Mouse (Mus musculus) liver, postnatal 0 days (tissue): ENCODE results near the gene Naif1. TPM values are rescaled to one million over a fixed set of nuclear protein-coding genes. Genes with fewer than 3 reads are reported as not detected.

Source experiments
- ATAC-seq: fragments of 200-750 bp; cut with Nextera tagmentation; 2 replicates; pipeline ENCODE4 v1.8.0; 2017; ENCODE audit warnings: mild to moderate bottlenecking, moderate library complexity
- DNase-seq: peaks from one replicate; pipeline ENCODE4 v3.0.0-alpha.2; 2016
- H3K27ac ChIP-seq: fragments of 300-500 bp; sonication (generic); 2 replicates; pipeline ENCODE4 v1.5.1; 2014; ENCODE audit warnings: antibody characterized with exemption, moderate library complexity, mild to moderate bottlenecking, low read depth
- H3K27me3 ChIP-seq: fragments of 300-500 bp; sonication (generic); 2 replicates; pipeline ENCODE4 v1.6.1; 2014; ENCODE audit warnings: low read length, control low read depth, mixed read lengths; ENCODE audit not compliant: insufficient read depth
- H3K36me3 ChIP-seq: fragments of 300-500 bp; sonication (generic); replicated peaks from 2 replicates; pipeline ENCODE4 v1.6.1; 2014; ENCODE audit warnings: mild to moderate bottlenecking, control low read depth, low read length, moderate library complexity, mixed read lengths; ENCODE audit not compliant: insufficient read depth
- H3K4me1 ChIP-seq: fragments of 300-500 bp; sonication (generic); 2 replicates; pipeline ENCODE4 v1.6.1; 2014; ENCODE audit warnings: antibody characterized with exemption, mild to moderate bottlenecking, control low read depth; ENCODE audit not compliant: insufficient read depth
- H3K4me2 ChIP-seq: fragments of 300-500 bp; sonication (generic); 2 replicates; pipeline ENCODE4 v1.6.1; 2014; ENCODE audit warnings: low read depth, mild to moderate bottlenecking, low read length, moderate library complexity, mixed read lengths
- H3K4me3 ChIP-seq: fragments of 300-500 bp; sonication (generic); 2 replicates; pipeline ENCODE4 v1.5.1; 2014; ENCODE audit warnings: low read depth, low read length
- H3K9ac ChIP-seq: fragments of 300-500 bp; sonication (generic); replicated peaks from 2 replicates; pipeline ENCODE4 v1.6.1; 2014; ENCODE audit warnings: mild to moderate bottlenecking, moderate library complexity
- H3K9me3 ChIP-seq: fragments of 300-500 bp; sonication (generic); 2 replicates; pipeline ENCODE4 v1.6.1; 2016; ENCODE audit warnings: mild to moderate bottlenecking, control low read depth, low read length, mixed read lengths
- CTCF ChIP-seq: sonication (generic); IDR thresholded peaks from 2 replicates; pipeline ENCODE4 v1.5.1; 2016; ENCODE audit warnings: antibody characterized with exemption, low read depth
- EP300 ChIP-seq: IDR thresholded peaks from 2 replicates; pipeline ENCODE4 v1.6.1; 2016; ENCODE audit warnings: antibody characterized with exemption, low read depth, mild to moderate bottlenecking
- WGBS: fragments of 180-500 bp; shearing (Covaris S2); extraction: QIAGEN DNeasy Blood & Tissue Kit; methylation state at CpG from one replicate; pipeline ENCODE4 v1.1.7; 2014; ENCODE audit not compliant: insufficient replicate concordance; 5-methylcytosine and 5-hydroxymethylcytosine counted together
- polyA plus RNA-seq: library from polyadenylated mRNA; unstranded; fragments of >200 nt; fragmentation: Nextera tagmentation; extraction: Ambion mirVana; gene quantifications from 2 replicates; pipeline ENCODE4 v1.2.1, GENCODE M21; 2015

The Naif1 gene
- polyA plus RNA-seq, 1 experiment from 2014 or later: 1.6 TPM

GRCm38 (mm10) chr2:32425568-32425967, 24.7 kb upstream of the Naif1 start:
- no peak for ATAC-seq
- Histone ChIP-seq H3K27ac (peak overlapping the region; percentile 91; the same call in 1 of the 2 replicates), H3K4me1 (peaks cover 61% of the 10 kb centered on the region)

GRCm38 (mm10) chr2:32426141-32426540, 24.1 kb upstream of the Naif1 start:
- H3K27me3 ChIP-seq: no peaks in the 10 kb centered on the region
- DNase-seq: no peak
- no peak for ATAC-seq
- peak overlapping the region; percentile 17; the same call in 1 of the 2 replicates for H3K27ac ChIP-seq
- peaks cover 6% of the 10 kb centered on the region for H3K36me3 ChIP-seq
- H3K9ac ChIP-seq: no peak overlapping the region
- H3K4me2 ChIP-seq: no peak overlapping the region
- WGBS: 83% methylated on average over 1 of the region's 1 CpGs
- H3K4me1 ChIP-seq: peaks cover 63% of the 10 kb centered on the region
- H3K9me3 ChIP-seq: no peaks in the 10 kb centered on the region
- H3K4me3 ChIP-seq: no peak overlapping the region
- TF ChIP-seq CTCF (no peak), EP300 (no peak)

More at GRCm38 (mm10) chr2:32425568-32425967, 24.7 kb upstream of the Naif1 start:
- H3K36me3 ChIP-seq: peaks cover 10% of the 10 kb centered on the region
- no peak overlapping the region for H3K4me2 ChIP-seq
- H3K9ac ChIP-seq: no peak overlapping the region
- DNase-seq: no peak
- TF ChIP-seq CTCF (no peak), EP300 (no peak)
- no peaks in the 10 kb centered on the region for H3K9me3 ChIP-seq
- 82% methylated on average over 5 of the region's 5 CpGs for WGBS
- H3K4me3 ChIP-seq: no peak overlapping the region
- no peaks in the 10 kb centered on the region for H3K27me3 ChIP-seq

- DNase-seq (no peak), ATAC-seq (peak; percentile 15)
- TF ChIP-seq EP300: no peak
- TF ChIP-seq CTCF: no peak
- Histone ChIP-seq H3K9ac (no peak overlapping the region), H3K36me3 (no peaks in the 10 kb centered on the region), H3K4me3 (no peak overlapping the region), H3K27ac (peak overlapping the region; percentile 53), H3K9me3 (no peaks in the 10 kb centered on the region), H3K4me2 (no peak overlapping the region), H3K4me1 (peaks cover 59% of the 10 kb centered on the region), H3K27me3 (no peaks in the 10 kb centered on the region)
- 68% methylated on average over 5 of the region's 5 CpGs for WGBS
These were observed 22.5 kb upstream of the Naif1 start for GRCm38 (mm10) chr2:32427720-32428119.

GRCm38 (mm10) chr2:32428262-32428722, 22.0 kb upstream of the Naif1 start:
- Histone ChIP-seq H3K9ac (no peak overlapping the region), H3K9me3 (no peaks in the 10 kb centered on the region), H3K27ac (peak overlapping the region; percentile 53), H3K4me2 (no peak overlapping the region), H3K4me1 (peaks cover 54% of the 10 kb centered on the region), H3K27me3 (no peaks in the 10 kb centered on the region), H3K36me3 (no peaks in the 10 kb centered on the region), H3K4me3 (no peak overlapping the region)
- ATAC-seq (no peak), DNase-seq (no peak)
- TF ChIP-seq EP300 (no peak), CTCF (no peak)
- WGBS: 51% methylated on average over 8 of the region's 8 CpGs

GRCm38 (mm10) chr2:32429215-32429891, 20.9 kb upstream of the Naif1 start:
- DNase-seq (no peak), ATAC-seq (no peak)
- 44% methylated on average over 4 of the region's 4 CpGs for WGBS
- Histone ChIP-seq H3K4me2 (no peak overlapping the region), H3K9me3 (no peaks in the 10 kb centered on the region), H3K27ac (no peak overlapping the region), H3K4me1 (peaks cover 53% of the 10 kb centered on the region), H3K27me3 (no peaks in the 10 kb centered on the region), H3K9ac (no peak overlapping the region), H3K4me3 (no peak overlapping the region), H3K36me3 (no peaks in the 10 kb centered on the region)
- TF ChIP-seq EP300 (no peak), CTCF (no peak)

- Histone ChIP-seq H3K27ac (no peak overlapping the region), H3K4me3 (no peak overlapping the region), H3K4me1 (peaks cover 38% of the 10 kb centered on the region), H3K36me3 (no peaks in the 10 kb centered on the region), H3K9me3 (no peaks in the 10 kb centered on the region), H3K9ac (no peak overlapping the region), H3K27me3 (no peaks in the 10 kb centered on the region), H3K4me2 (no peak overlapping the region; the same call in 1 of the 2 replicates)
- TF ChIP-seq EP300: no peak
- TF ChIP-seq CTCF: no peak
- ATAC-seq: no peak
- no peak for DNase-seq
- WGBS: 61% methylated on average over 18 of the region's 18 CpGs
These were observed 19.3 kb upstream of the Naif1 start for GRCm38 (mm10) chr2:32430701-32431676.
